Mouse (Mus musculus) midbrain, embryonic 12.5 days (tissue): ENCODE data around the gene Gm21719. TPM values are rescaled to one million over a fixed set of nuclear protein-coding genes. Genes with fewer than 3 reads are reported as not detected.
"Not testable (repeated sequence)": the region's sequence is repeated elsewhere in the genome, so short reads cannot be mapped to it uniquely, and the experiment has no call there.

Experiments
- ATAC-seq: fragments of 200-750 bp; cut with Nextera tagmentation; 2 replicates; pipeline ENCODE4 v1.8.0; 2017; ENCODE audit warnings: low read depth, moderate TSS enrichment, moderate library complexity; ENCODE audit not compliant: low FRiP score
- H3K27ac ChIP-seq: fragments of 300-500 bp; sonication (generic); replicated peaks from 2 replicates; pipeline ENCODE4 v1.5.1; 2016; ENCODE audit warnings: mild to moderate bottlenecking
- H3K27me3 ChIP-seq: fragments of 300-500 bp; sonication (generic); 2 replicates; pipeline ENCODE4 v1.6.1; 2016; ENCODE audit warnings: mild to moderate bottlenecking
- H3K36me3 ChIP-seq: fragments of 300-500 bp; sonication (generic); 2 replicates; pipeline ENCODE4 v1.6.1; 2016
- H3K4me1 ChIP-seq: fragments of 300-500 bp; sonication (generic); 2 replicates; pipeline ENCODE4 v1.6.1; 2016
- H3K4me2 ChIP-seq: fragments of 300-500 bp; sonication (generic); replicated peaks from 2 replicates; pipeline ENCODE4 v1.6.1; 2016; ENCODE audit warnings: mild to moderate bottlenecking, moderate library complexity
- H3K4me3 ChIP-seq: fragments of 300-500 bp; sonication (generic); 2 replicates; pipeline ENCODE4 v1.5.1; 2016; ENCODE audit warnings: mild to moderate bottlenecking
- H3K9ac ChIP-seq: fragments of 300-500 bp; sonication (generic); replicated peaks from 2 replicates; pipeline ENCODE4 v1.6.1; 2016; ENCODE audit warnings: mild to moderate bottlenecking, moderate library complexity
- H3K9me3 ChIP-seq: fragments of 300-500 bp; sonication (generic); 2 replicates; pipeline ENCODE4 v1.6.1; 2016; ENCODE audit warnings: mild to moderate bottlenecking
- WGBS: fragments of 180-500 bp; shearing (Covaris S2); methylation state at CpG from one replicate; pipeline ENCODE4 v1.1.7; 2016; 5-methylcytosine and 5-hydroxymethylcytosine counted together
- polyA plus RNA-seq: library from polyadenylated mRNA; unstranded; fragments of >200 nt; fragmentation: Nextera tagmentation; extraction: Ambion mirVana; gene quantifications from 2 replicates; pipeline ENCODE4 v1.2.1, GENCODE M21; 2016

Gene Gm21719
- not detected in 2 replicates for polyA plus RNA-seq

GRCm38 (mm10) chrY:6682772-6683171, at the start of gene Gm21719:
Gm21719 (minus strand) TSS chrY:6682872.
- ATAC-seq, H3K27ac ChIP-seq, H3K4me1 ChIP-seq, H3K4me3 ChIP-seq, H3K4me2 ChIP-seq, H3K36me3 ChIP-seq, H3K27me3 ChIP-seq, H3K9me3 ChIP-seq, H3K9ac ChIP-seq: not testable (repeated sequence)
- WGBS, result 70% methylated on average over 1 of the region's 1 CpGs

Other genes starting within 250 kb of the Gm21719 start
- not detected in 2 replicates for gene Gm28919, start 99.3 kb downstream of the Gm21719 start, polyA plus RNA-seq
- not detected in 2 replicates for gene Gm20830, start 235.4 kb upstream of the Gm21719 start, polyA plus RNA-seq